Mouse (Mus musculus): Measurements from ENCODE around the gene Hoxd3.

Gene Hoxd3

DNA sequence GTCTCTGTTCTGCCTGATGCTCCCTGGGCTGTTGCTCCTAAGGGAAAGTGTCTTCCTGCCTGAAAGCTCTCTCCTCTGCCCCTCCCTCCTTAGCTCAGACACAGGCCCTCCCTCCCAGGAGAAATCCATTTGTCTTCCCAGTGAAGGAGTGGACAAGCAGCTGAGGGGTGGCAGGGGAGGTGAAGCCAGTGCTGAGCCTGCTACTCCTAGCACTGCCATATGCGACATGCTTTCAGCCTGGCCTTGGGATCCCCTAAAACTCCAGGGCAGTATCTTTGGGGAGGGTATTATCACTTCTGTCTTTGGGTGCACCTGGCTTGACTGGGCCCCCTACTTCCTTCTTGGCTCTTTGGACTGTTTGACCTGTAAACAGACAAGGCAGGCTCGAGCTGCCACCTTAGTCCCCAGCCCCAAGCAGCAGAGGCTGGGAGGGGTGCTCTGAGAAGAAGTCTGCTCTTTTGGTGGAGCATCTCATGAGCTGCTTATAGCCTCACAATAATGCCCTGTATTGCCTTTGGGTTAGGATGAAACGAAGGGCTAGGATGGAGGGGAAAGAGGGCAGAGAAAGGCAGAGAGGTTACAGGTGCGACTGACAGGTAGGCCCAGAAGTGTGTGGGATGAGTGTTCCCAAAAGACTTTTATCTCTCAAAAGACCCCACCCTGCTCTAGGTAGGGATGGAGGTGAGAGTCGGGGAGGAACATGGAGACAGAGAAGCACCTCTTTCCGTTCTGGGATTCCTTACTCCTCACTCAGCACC is 34.0 kb downstream of the Hoxd3 start:
- no peak for DNase-seq (ENCODE audit: low spot score)

- peak; percentile 5 for DNase-seq (ENCODE audit: low spot score)
Observed at GRCm38 (mm10) chr2:74746298-74746921, 34.7 kb downstream of the Hoxd3 start.

DNA sequence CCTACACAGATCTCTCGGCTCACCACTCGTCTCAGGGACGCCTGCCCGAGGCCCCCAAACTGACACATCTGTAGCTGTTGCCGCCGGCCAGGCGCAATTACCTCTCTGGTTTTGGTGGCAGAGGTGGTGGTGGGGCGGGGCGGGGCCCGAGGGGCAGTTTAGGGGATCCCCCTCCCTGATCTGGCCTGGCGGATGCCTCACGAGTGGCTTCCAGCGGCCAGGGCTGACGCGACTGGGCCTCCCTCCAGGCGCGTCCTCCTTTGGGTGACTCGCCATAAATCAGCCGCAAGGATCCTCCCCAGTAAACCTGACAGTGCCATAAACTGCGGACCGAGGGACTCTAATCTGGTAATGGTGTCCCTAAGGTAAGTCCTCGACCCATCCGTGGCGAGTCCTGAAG is 35.3 kb downstream of the Hoxd3 start:
- DNase-seq (ENCODE audit: low spot score): peak; percentile 6

- no peak for DNase-seq (ENCODE audit: low spot score)
Observed at GRCm38 (mm10) chr2:74747661-74748141, 36.0 kb downstream of the Hoxd3 start.

- no peak for DNase-seq (ENCODE audit: low spot score)
Observed at GRCm38 (mm10) chr2:74748436-74748995, 36.8 kb downstream of the Hoxd3 start.

GRCm38 (mm10) chr2:74749337-74750121 is 37.8 kb downstream of the Hoxd3 start:
- peak; percentile 66 for DNase-seq (ENCODE audit: low spot score)

DNA sequence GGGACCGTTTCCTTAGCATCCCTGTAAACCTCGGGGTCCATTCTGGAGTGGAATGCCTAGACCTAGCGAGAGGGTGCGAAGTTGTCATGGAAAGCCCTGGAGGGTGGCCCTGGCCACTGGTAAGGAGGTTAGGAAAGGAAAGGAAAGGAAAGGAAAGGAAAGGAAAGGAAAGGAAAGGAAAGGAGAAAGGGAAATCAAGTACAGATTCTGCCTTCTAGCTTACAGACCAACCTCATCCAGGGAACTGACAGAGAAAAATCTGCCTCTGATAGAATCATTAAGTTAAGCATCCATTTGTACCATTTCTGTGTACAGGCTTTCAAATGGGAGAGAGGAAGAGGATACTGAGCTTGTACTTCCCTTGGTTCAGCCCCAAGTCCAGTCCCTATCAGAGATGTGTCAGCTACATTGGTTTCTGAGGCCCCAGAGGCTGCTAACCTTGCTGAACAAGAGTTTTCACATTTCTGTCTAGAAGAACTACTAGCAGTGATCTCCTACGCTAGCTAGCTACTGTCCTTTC is 39.1 kb downstream of the Hoxd3 start:
- DNase-seq (ENCODE audit: low spot score): no peak

DNA sequence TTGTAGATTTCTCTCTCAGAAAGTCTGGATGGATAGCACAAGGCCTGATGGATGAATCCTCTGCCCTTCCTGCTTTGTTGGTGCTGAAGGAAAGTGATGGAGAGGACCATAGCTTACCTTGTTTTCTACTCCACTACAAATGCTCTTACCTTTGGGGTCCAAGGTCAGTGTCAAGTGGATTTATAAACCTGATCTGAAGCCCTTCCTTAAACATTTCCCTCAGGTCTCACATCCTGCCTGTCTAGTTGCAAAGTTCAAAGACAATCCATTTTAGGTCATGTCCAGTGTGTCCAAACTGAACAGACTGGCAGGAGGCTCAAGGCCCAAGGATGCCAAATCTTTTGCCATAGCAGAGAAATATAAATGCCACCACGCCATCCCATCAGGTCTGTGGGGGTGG is 40.1 kb downstream of the Hoxd3 start:
- DNase-seq (ENCODE audit: low spot score): no peak

- DNase-seq (ENCODE audit: low spot score): peak; percentile 25
Observed at GRCm38 (mm10) chr2:74752431-74753174, 40.9 kb downstream of the Hoxd3 start.

DNA sequence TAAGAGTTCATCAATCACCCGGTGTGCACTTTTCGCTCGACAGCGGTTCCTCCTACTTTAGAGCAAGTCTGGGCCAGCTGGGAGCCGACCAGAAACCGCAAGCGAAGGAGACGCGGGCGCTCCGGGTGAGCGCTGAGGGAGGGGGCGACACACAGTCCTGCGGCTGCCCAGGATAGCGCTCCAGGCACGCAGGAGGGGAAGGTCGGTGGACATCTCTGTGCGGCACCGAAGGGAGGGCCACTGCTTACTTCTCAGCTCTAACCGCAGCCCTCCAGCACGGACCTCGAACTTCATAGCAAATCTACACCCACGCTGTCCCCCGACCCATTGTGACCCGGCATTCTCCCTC is 41.4 kb downstream of the Hoxd3 start:
- DNase-seq (ENCODE audit: low spot score): peak; percentile 20

DNA sequence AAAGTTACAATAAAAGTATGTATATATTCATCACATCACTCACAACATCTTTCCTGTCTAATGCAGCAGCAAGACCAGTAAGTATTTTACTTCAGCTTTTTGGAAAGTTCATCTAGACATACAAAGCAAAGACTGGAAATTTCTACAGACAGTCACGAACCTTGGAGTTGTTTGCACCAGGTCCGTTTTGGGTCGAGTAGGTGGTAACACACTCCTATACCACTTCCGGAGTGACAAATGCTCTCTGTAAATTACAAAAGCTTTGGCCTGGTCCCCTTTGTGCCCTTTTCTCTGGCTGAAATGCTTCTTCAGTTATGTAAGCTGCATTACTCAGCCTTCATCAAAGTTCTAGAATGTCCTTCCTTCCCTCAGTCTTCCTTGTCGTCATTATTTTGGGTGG is 42.0 kb downstream of the Hoxd3 start:
- no peak for DNase-seq (ENCODE audit: low spot score)

DNA sequence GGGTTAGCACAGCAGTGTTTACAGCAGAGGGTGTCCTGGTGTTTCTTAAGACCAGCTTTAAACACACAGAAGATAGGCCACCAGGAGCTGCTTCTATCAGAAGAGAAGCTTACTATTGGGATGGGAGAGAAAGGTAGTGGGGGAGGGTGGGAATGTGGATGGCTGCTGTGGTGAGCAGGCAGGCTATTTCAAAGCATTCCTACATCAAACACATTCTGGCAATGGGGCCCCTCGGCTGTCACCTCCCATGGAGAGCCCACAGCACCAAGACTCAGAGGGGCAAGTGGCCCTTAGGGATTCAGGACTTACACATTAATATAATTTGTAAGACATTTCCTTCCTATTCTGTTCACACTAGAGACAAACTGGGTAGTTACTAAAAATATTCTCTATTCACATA is 48.4 kb downstream of the Hoxd3 start:
- DNase-seq (ENCODE audit: low spot score): no peak

DNA sequence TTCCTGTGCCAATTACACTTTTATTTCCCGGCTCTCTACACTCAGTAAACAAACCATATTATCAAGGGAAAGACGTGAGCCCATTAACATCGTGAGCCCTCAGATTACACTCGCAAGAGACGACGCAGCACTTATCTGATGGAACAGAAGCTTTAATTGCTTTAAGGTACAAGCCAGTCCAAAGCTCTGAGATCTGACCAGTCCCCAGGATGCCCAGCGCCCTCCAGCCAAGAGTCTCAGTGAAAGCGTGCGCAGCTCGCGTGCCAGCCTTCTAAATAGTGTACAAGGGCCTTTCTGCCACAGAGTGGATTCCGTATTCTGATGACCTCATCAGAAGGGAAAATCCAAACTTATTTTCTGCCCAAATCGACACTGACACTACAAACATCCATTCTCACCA is 50.2 kb downstream of the Hoxd3 start:
- no peak for DNase-seq (ENCODE audit: low spot score)

- DNase-seq (ENCODE audit: low spot score): peak; percentile 47
Observed at GRCm38 (mm10) chr2:74762522-74763244, 51.0 kb downstream of the Hoxd3 start, which contains the start of gene Hoxd1. Gene Hoxd1 (plus strand): TSS chr2:74762980.

DNA sequence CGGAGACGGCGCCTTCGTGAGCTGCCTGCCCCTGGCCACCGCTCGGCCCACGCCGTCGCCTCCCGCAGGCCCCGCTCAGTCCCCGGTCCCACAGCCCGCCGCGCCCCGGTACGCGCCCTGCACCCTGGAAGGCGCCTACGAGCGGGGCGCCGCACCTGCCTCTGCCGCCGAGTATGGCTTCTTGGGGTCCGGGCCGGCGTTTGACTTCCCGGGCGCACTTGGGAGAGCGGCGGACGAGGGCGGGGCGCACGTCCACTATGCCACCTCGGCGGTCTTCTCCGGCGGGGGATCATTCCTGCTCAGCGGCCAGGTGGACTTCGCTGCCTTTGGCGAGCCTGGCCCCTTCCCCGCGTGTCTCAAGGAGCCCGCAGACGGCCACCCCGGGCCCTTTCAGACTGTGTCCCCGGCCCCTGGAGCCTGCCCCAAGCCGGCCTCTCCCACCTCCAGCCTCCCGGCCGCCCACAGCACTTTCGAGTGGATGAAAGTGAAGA is 51.6 kb downstream of the Hoxd3 start:
- peak; percentile 5 for DNase-seq (ENCODE audit: low spot score)

GRCm38 (mm10) chr2:74763976-74764375 is 52.2 kb downstream of the Hoxd3 start:
- DNase-seq (ENCODE audit: low spot score): no peak

GRCm38 (mm10) chr2:74774359-74774758 is 62.6 kb downstream of the Hoxd3 start:
- no peak for DNase-seq (ENCODE audit: low spot score)

- DNase-seq (ENCODE audit: low spot score): no peak
Observed at GRCm38 (mm10) chr2:74777536-74778275, 66.0 kb downstream of the Hoxd3 start.

- no peak for DNase-seq (ENCODE audit: low spot score)
Observed at GRCm38 (mm10) chr2:74781386-74781785, 69.7 kb downstream of the Hoxd3 start.

DNA sequence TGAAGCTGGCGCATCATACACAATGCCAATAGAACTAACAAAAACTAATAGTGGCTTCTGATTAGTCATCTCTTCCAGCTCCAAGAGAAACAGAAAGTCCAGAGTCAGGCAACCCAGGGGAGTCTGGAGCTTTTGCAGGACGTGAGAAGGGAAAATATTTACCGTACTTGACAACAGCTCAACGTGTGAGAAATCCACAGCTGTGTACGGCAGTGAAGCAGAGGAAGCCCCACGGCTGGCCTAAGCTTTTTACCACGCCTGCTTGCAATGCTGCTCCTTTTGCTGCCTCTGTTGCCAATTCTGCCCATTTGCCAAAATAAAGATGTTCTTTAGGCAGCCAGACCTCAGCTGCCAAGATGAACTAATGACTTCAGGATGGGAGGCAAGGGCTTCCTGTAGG is 83.8 kb downstream of the Hoxd3 start:
- no peak for DNase-seq (ENCODE audit: low spot score)

Data from ovary, postnatal 36 days (tissue).